Mouse (Mus musculus) v-Abl transformed pro-B cells (cell line): ENCODE data around the gene Guca2b.

Experiments used
- in situ Hi-C, 2 experiments: fragments of 400-800 bp; cut with MboI; formaldehyde crosslinking; loops; one replicate each; pipeline ENCODE4 v1.15.1; 2025; ENCODE audit not compliant: unreplicated experiment in 2 of 2

Gene Guca2b

DNA sequence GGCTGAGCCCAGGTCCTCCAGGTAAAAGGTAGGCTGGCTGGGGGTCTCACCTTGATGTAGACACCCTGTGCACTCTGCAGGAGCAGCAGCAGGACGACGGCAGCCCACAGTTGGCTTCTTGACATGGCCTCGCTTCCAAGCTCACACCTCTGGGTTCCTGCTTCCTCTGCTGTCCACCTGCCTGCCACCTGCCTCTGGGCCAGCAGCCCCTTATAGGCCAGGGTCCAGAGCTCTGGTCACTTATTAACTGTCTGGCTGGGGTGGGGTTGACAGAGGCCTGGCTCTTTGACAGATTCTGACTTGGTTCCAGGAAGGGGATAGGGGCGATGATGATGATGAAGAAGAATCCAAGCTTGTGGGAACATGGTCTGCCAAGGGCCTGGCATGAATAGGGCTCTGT, at the start of gene Guca2b:
Guca2b (minus strand) TSS at position 224 of the 400 bp plus-strand sequence.
- in situ Hi-C loops = no loop called here

GRCm38 (mm10) chr4:119707751-119708150, 49.0 kb upstream of the Guca2b start:
- in situ Hi-C loops = no loop called here

- in situ Hi-C loops = no loop called here
These were observed 48.6 kb upstream of the Guca2b start for GRCm38 (mm10) chr4:119707326-119707725.

GRCm38 (mm10) chr4:119703965-119704364, 45.2 kb upstream of the Guca2b start:
- in situ Hi-C loops = no loop called here

GRCm38 (mm10) chr4:119701269-119701954, 42.7 kb upstream of the Guca2b start:
- in situ Hi-C loops = no loop called here

- in situ Hi-C loops = no loop called here
These were observed 39.6 kb upstream of the Guca2b start for GRCm38 (mm10) chr4:119698339-119698738.

DNA sequence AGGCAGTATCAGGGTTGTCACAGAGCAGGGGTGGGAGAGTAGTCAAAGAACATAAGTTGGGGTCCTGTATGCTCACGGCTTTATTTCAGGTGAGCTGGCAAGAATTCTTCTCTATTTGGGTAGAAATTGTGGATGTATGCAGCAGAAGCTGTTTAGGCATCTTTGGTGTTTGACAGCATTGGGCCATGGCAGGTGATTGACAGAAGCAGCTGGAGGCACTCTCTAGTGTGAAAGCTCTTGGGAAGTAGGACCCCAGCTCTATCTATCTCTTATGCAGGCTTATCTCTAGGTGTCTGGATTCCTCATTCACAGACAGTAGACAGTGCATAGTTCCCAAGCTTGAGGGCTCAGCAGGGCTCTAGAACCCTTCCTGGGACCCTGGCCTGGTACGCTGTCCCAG, 27.0 kb upstream of the Guca2b start:
- in situ Hi-C loops = no loop called here

DNA sequence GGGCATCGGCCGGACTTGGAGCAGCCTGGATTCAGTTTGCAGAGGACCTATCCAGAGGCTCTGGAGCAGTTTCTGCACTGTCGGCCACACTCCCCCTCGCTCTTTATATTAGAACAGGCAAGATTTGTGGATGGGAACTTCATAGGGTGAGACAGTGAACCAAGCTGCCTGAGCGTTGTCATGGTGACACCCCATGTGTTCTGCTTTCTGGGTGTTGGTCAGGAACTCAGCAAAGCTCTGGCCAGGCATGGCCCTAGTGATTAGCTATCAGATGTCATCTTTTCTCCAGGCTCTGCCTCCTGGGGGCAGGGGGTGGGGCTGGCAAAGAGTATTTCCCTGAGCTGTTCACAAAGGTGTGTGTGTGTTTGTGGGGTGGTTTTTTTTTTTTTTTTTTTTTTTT, 23.8 kb upstream of the Guca2b start:
- in situ Hi-C loops = no loop called here

GRCm38 (mm10) chr4:119672685-119673084, 13.9 kb upstream of the Guca2b start:
- in situ Hi-C loops = loop anchor here (5.0 to 10.0 kb wide), 2 partner anchors 52 to 135 kb away; no protein-coding TSS in a partner anchor

DNA sequence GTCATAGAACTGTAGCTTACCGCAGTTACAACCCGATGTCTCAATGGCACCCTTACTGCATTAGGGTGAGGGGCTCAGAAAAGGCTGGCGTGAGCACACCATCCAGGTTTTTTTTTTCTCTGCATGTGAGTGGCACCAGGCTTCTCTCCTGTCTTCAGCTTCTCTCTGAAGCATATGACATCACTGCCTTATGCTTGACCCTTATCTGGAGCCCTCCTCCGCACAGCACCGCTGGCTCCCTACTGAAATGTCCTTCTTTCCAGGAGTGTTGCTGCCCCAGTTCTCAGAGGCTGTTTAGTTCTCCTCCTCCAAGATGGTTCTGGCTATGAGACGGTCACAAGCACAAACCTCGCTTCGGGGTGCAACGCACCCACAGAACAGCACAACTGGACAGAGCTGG, 12.4 kb upstream of the Guca2b start:
- in situ Hi-C loops = loop anchor here (5.0 to 10.0 kb wide), 2 partner anchors 54 to 136 kb away; no protein-coding TSS in a partner anchor

GRCm38 (mm10) chr4:119670736-119671135, 12.0 kb upstream of the Guca2b start:
- in situ Hi-C loops = loop anchor here (5.0 to 10.0 kb wide), 2 partner anchors 54 to 137 kb away; no protein-coding TSS in a partner anchor

DNA sequence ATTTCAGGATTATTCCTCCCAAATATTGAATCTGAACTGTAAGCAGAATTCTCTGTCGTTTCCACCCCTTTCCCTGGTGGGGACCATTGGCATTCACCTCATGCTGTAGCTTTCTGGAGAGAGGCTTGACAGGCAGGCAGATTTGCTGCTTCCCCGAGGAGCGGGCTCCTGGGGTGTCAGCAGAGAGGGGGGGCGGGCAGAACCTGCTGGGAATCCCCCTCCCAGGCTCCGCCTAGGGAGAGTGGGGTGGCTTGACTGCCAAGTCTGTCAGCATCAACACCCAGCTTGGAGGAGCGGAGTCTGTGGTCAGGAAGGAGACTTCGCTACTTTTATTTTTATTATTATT, 11.4 kb upstream of the Guca2b start:
- in situ Hi-C loops = loop anchor here (5.0 to 10.0 kb wide), 2 partner anchors 55 to 137 kb away; no protein-coding TSS in a partner anchor

GRCm38 (mm10) chr4:119669356-119670209, 10.8 kb upstream of the Guca2b start:
- in situ Hi-C loops = loop anchor here (5.0 to 10.0 kb wide), 8 partner anchors 37 to 455 kb away; no protein-coding TSS in a partner anchor

DNA sequence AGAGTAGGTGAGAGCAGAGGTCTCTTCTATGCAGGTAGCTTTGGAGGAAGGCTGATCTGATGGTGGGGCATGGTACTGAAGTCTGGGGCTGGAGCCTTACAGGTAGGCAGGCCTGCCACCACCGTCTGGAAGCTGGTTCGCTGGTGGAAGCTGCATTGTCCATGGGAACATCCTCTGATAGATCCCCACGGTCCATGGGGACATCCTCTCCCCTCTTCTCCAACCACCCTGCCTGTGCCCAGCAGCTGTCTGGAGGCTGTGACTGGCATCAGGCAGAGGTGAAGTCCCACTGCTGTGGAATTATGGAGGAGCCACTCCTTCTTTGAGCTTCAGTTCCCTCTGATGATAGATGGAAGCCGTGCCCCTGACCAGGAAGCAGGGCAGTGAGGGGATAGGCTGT, 9.8 kb upstream of the Guca2b start:
- in situ Hi-C loops = loop anchor here (5.0 to 10.0 kb wide), 7 partner anchors 36 to 456 kb away; no protein-coding TSS in a partner anchor

DNA sequence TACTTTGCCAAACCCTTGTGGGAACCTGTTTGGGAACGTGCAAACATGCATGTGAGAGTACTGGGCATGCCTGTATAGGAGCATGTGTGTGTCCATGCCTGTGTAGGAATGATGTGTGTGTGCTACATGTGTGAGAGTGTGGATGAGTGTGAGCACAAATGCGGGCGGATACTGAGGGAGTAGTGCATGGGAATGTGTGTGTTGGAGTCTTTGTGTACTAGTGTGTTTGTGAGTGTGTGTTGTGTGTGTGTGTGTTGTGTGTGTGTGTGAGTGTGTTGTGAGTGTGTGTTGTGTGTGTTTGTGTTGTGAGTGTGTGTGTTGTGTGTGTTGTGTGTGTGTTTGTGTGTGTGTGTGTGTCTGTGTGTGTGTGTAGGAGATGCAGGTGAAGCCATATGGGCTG, 9.4 kb upstream of the Guca2b start:
- in situ Hi-C loops = loop anchor here (5.0 to 10.0 kb wide), 7 partner anchors 36 to 457 kb away; no protein-coding TSS in a partner anchor

DNA sequence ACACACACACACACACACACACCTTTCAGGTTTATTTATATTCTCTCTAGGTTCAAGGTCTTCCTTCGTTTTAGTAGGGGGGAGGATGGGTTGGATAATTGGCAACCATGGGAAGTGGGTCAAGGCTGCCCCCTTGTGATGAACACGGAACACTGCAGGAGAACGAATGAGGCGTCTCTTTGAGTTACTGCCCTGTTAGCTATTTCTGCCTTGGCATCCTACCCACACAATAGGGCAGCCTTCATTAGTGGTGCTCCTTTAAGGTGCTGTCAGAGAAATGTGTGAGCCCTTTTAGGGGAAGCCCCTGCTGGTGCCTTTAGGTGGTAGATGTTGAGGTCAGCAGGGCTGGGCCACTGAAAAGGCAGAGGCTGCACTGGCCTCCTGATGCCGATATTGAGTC, 8.7 kb upstream of the Guca2b start:
- in situ Hi-C loops = loop anchor here (5.0 to 10.0 kb wide), 7 partner anchors 35 to 457 kb away; no protein-coding TSS in a partner anchor

DNA sequence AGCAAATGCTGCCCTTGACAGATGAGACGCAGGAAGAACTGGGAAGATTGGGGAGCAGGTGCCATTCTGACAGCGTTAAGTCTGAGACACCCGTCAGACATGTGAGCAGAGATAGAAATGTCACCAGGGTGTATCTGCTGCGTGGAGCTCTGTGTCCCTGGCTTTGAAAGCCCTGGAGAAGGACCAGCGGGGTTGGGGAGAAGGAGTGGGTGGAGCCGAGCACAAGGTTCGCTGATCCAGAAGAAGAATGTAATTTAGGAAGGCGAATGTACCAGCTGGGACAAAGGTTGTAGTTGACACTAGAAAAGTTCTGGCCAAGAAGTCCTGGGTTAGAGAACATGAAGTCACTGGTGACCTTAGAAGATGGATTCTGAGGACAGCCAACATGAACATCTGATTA, 7.4 kb upstream of the Guca2b start:
- in situ Hi-C loops = loop anchor here (5.0 to 10.0 kb wide), 7 partner anchors 34 to 459 kb away; no protein-coding TSS in a partner anchor

DNA sequence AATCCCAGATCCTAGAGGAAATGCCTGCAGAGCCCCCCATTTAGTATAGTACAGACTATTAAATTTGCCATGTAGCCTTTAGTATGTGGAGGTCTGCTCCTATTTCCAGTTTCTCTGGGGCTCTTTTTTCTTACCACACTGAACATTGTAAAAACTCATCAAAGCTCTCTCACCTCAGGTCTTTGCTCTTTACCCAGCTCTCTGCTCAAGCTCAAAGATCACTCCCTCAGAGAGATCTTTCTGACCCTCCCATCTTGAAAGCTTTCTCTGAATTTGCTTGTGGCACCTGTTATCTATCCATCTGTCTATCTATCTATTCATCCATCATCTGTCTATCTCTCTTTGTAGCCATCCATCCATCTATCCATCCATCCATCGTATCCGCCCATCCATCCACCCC, 6.4 kb upstream of the Guca2b start:
- in situ Hi-C loops = loop anchor here (5.0 to 10.0 kb wide), 7 partner anchors 33 to 460 kb away; no protein-coding TSS in a partner anchor

DNA sequence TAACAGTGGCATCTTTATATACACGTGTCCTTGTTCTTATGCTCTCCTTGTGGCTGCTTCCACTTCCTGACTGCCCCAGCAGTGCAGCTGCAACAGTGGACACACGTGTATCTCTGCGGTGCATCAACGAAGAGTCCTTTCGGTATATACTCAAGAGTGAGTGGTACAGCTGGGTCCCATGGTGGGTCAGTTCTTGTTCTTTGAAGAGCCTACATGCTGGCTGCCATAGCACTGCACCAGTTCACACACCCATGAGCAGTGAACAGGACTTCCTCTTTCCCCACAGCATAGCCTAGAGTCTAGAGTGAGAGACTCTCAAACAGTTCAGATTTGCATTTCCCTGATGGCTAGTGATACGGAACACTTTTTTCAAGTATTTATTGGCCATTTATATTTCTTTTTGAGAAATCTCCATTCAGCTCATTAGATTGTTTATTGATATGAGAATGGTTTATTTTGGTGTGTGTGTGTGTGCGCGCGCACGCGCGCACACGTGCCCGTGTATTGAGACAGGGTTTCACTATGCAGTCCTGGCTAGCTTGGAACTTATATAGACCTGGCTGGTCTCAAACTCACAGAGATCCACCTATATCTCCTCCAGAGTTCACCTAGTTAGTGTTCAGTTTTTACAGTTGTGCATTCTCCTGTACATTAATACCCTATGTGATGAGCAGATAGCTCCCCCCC, 4.8 kb upstream of the Guca2b start:
- in situ Hi-C loops = loop anchor here (10.0 kb wide), 3 partner anchors 229 to 461 kb away; no protein-coding TSS in a partner anchor

DNA sequence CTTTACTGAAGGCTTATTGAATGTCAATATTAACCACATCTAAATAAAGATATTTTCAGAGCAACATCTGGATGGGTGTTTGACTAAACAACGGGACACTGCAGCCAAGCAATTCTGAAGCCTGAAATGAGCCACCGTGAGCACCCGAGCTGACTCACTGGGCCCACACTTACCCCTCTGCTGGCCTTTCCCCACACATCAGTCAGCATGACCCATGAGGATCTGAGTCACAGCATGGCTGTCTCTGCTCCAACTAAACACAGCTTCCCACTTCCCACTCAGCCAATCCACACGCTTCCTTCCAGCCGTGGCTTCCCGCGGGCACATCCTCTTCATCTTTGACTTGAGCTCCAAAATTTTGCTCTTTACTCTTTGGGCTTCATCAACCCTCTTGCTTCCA, 4.2 kb upstream of the Guca2b start:
- in situ Hi-C loops = loop anchor here (10.0 kb wide), 3 partner anchors 228 to 462 kb away; no protein-coding TSS in a partner anchor
